Mouse (Mus musculus): ENCODE data around the gene Tmem53. TPM values are rescaled to one million over a fixed set of nuclear protein-coding genes. Genes with fewer than 3 reads are reported as not detected.

The Tmem53 gene
- 10.0 and 11.6 TPM in 2 replicates for polyA plus RNA-seq (2014; fragmentation: Nextera tagmentation; extraction: Ambion mirVana)

DNA sequence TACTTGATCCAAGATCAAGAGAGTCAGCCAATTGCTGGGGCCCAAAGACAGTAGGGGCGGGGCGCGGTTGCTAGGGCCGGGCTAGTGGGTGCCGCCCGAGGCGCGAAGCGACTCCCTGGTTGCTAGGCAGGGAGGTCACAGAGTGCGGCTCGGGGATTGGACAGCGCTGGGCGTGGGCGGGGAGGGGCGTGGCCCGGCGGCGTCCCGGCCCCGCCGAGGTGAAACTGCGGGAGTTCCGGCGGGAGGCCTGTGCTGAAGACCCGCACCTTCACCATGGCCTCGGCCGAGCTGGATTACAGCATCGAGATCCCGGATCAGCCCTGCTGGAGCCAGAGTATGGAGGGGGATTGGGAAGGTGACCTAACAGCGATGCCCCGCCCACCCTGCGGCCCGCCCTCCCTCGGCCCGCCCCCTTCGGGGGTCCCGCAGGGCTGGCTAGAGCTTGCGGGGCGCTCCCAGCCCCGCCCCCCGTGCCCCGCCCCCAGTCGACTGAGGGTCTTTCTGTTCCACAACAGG is at the start of gene Tmem53, which contains the start of gene Armh1:
TSS of gene Tmem53 (plus strand) at position 151 of the 516 bp plus-strand sequence.
TSS of gene Armh1 (minus strand) at position 325 of the 516 bp plus-strand sequence.
- H3K9ac ChIP-seq = peak within 1 kb of the TSS; percentile 76
- peak; percentile 95 for ATAC-seq (ENCODE audit: low FRiP score)
- WGBS = under 1% methylated on average over 37 of the region's 43 CpGs
- H3K27ac ChIP-seq = peak within 1 kb of the TSS; percentile 69
- H3K4me2 ChIP-seq (replicated peaks) = peak within 1 kb of the TSS; percentile 55
- H3K4me1 ChIP-seq (replicated peaks; ENCODE audit: control insufficient read depth, insufficient read depth, low read length) = 0 out of 2 replicates have a peak, but pooled peaks cover 4% of the 10 kb centered on the region
- peak within 1 kb of the TSS; percentile 70 for H3K4me3 ChIP-seq (replicated peaks; ENCODE audit: low read length)
- no peaks in the 10 kb centered on the region for H3K36me3 ChIP-seq (replicated peaks; ENCODE audit: control insufficient read depth, insufficient read depth)
- DNase-seq (ENCODE audit: low spot score) = peak; percentile 83
- H3K9me3 ChIP-seq (ENCODE audit: control insufficient read depth, low read length) = no peaks in the 10 kb centered on the region
- H3K27me3 ChIP-seq (ENCODE audit: control insufficient read depth, insufficient read depth, low read length) = no peaks in the 10 kb centered on the region

DNA sequence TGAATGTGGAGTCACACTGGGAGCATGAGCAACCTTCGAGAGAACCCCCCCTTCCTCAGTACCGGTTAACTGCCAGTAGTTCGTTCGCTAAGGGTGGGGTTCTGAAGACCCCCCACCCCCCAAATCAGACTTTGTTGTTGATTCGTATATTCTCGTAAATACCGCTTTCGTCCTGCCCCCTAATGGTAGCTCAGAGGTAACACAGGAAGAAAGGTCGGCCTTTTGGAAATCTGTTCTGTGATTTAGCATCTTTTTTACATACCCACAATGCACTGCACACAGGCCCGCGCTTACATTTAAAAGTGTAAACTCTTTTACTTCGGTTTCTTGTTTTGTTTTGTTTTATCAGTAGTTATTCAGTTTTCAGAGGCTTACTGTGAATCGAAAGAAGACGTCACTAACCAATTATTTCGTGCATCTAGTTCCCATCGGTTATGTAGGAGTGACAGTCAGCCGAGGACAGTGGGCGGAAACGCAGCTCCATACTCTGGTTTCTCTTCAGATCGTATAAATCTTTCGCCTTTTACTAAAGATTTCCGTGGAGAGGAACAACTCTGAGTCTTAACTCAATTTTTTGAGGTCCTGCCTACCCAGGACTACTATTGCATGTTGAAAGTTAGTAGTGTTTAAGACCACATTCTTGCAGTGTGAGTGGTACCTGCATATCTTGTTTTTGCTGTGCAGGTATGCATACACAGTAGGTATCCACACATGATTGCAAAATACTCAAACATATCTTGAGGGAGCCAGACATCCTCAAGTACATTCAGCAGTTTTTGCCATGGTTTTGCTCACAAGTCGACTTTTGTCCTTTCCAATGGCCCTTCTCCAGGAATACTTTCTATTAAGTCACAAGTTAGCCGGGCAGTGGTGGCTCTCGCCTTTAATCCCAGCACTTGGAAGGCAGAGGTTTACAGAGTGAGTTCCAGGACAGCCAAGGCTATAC is 49.4 kb upstream of the Tmem53 start:
- peak; percentile 80 for DNase-seq (ENCODE audit: low spot score)
- Histone ChIP-seq H3K27ac (peak overlapping the region; percentile 62), H3K36me3 (replicated peaks; ENCODE audit: control insufficient read depth, insufficient read depth) (no peaks in the 10 kb centered on the region), H3K9ac (peak overlapping the region; percentile 47; the same call in 1 of the 2 replicates), H3K4me2 (replicated peaks) (peak overlapping the region; percentile 50), H3K27me3 (ENCODE audit: control insufficient read depth, insufficient read depth, low read length) (no peaks in the 10 kb centered on the region), H3K4me1 (replicated peaks; ENCODE audit: control insufficient read depth, insufficient read depth, low read length) (0 out of 2 replicates have a peak, but pooled peaks cover 4% of the 10 kb centered on the region), H3K4me3 (replicated peaks; ENCODE audit: low read length) (peak overlapping the region; percentile 17), H3K9me3 (ENCODE audit: control insufficient read depth, low read length) (no peaks in the 10 kb centered on the region)
- WGBS = 1% methylated on average over 25 of the region's 25 CpGs
- peak; percentile 69 for ATAC-seq (ENCODE audit: low FRiP score)

DNA sequence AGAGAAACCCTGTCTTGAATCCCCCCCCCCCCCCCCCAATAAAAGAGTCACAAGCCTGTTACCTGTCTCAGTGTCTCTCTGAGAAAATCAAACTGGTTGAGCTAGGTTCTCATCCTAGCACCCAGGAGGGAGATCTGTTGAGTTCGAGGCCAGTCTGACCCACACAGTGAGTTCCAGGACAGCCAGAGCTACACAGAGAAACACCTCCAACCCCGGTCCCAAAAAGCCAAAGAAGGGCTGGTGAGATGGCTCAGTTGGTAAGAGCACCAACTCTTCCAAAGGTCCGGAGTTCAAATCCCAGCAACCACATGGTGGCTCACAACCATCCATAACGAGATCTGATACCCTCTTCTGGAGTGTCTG is 48.8 kb upstream of the Tmem53 start:
- Histone ChIP-seq H3K9ac (no peak overlapping the region), H3K4me2 (replicated peaks) (no peak overlapping the region), H3K4me3 (replicated peaks; ENCODE audit: low read length) (no peak overlapping the region), H3K27ac (no peak overlapping the region), H3K9me3 (ENCODE audit: control insufficient read depth, low read length) (no peaks in the 10 kb centered on the region), H3K4me1 (replicated peaks; ENCODE audit: control insufficient read depth, insufficient read depth, low read length) (0 out of 2 replicates have a peak, but pooled peaks cover 4% of the 10 kb centered on the region), H3K27me3 (ENCODE audit: control insufficient read depth, insufficient read depth, low read length) (no peaks in the 10 kb centered on the region), H3K36me3 (replicated peaks; ENCODE audit: control insufficient read depth, insufficient read depth) (no peaks in the 10 kb centered on the region)
- no peak for DNase-seq (ENCODE audit: low spot score)
- ATAC-seq (ENCODE audit: low FRiP score) = no peak
- 68% methylated on average over 4 of the region's 4 CpGs for WGBS

DNA sequence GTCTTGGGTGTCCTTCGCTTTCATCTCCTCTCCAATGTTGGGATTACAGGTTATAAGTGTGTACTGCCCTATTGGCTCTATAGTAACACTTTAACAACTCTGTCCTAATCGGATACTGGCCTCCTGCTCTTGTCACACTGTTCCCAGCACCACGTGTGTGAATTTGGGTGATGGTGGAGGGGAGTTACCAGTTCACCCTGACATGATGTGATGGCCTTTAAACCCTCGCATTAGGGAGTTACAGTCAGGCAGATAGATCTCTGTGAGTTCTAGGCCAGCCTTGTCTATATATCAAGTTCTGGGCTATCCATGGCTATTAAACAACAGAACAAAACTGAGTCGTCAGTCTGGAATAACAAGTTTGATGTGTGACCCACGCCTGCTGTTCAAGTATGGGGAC is 42.2 kb upstream of the Tmem53 start:
- ATAC-seq (ENCODE audit: low FRiP score) (no peak), DNase-seq (ENCODE audit: low spot score) (no peak)
- Histone ChIP-seq H3K4me1 (replicated peaks; ENCODE audit: control insufficient read depth, insufficient read depth, low read length) (no peaks in the 10 kb centered on the region), H3K4me2 (replicated peaks) (no peak overlapping the region), H3K9me3 (ENCODE audit: control insufficient read depth, low read length) (no peaks in the 10 kb centered on the region), H3K4me3 (replicated peaks; ENCODE audit: low read length) (no peak overlapping the region), H3K27me3 (ENCODE audit: control insufficient read depth, insufficient read depth, low read length) (no peaks in the 10 kb centered on the region), H3K36me3 (replicated peaks; ENCODE audit: control insufficient read depth, insufficient read depth) (no peaks in the 10 kb centered on the region), H3K9ac (no peak overlapping the region), H3K27ac (no peak overlapping the region)
- 81% methylated on average over 6 of the region's 6 CpGs for WGBS

DNA sequence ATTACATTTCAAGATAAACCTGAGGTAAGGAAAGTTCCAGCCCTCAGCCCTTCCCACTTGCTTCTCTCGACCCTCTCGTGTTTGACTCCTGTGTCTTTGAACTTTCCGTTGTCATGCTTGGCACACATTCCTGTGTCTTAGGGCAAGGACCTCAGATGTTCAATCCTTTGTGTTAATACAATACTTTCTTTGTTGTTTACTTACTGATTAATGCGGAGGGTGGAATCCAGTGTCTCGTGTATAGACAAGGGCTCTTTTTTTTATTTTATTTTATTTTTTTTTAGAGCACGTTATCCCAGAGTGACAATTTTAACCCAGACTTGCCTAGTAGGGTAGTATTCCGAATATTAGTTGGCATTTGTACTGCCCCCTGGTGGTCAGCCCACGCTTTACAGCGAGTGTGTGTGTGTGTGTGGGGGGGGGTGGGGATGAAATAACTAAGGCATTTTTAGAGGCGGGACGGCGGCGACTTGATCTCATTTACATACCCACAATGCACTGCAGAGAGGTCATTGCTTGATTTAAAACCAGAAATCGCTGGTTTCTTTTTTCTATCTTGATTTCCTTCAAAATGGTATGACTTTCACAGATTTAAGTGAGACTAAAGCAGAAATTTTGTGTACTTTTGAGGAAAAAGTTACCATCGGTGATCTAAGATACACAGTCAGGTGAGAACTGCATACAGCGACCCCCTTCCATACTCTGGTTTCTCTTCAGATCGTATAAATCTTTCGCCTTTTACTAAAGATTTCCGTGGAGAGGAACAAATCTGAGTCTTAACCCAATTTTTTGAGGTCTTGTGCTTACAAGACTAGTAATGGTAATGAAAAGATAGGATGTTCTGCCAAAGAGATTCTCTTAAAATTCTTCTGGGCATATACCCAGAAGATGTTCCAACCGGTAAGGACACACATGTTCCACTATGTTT is 41.3 kb upstream of the Tmem53 start:
- peak; percentile 81 for DNase-seq (ENCODE audit: low spot score)
- WGBS = 4% methylated on average over 20 of the region's 20 CpGs
- Histone ChIP-seq H3K4me2 (replicated peaks) (no peak overlapping the region), H3K4me1 (replicated peaks; ENCODE audit: control insufficient read depth, insufficient read depth, low read length) (no peaks in the 10 kb centered on the region), H3K27me3 (ENCODE audit: control insufficient read depth, insufficient read depth, low read length) (no peaks in the 10 kb centered on the region), H3K9ac (no peak overlapping the region), H3K4me3 (replicated peaks; ENCODE audit: low read length) (no peak overlapping the region), H3K9me3 (ENCODE audit: control insufficient read depth, low read length) (no peaks in the 10 kb centered on the region), H3K27ac (no peak overlapping the region), H3K36me3 (replicated peaks; ENCODE audit: control insufficient read depth, insufficient read depth) (no peaks in the 10 kb centered on the region)
- no peak; the same call in 1 of the 2 replicates for ATAC-seq (ENCODE audit: low FRiP score)

DNA sequence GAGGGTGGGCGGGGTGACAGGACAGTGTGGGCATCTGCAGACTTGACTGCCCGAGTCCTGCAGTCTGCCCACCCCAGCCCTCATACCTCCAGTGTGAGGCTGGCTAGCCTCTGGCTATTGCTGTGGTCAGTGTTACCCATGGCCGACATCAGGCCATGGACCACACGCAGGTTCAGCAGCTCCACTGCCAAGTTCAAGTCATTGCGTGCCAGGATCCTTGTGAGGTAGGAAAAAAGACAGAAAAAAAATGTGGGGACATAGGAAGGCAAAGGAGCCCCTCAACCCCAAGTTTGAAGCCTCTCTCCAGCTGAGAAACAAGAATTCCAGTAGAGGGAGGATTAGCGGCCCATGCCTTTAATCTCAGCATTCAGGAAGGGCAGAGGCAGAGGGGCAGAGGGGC is 37.5 kb upstream of the Tmem53 start:
- WGBS = 81% methylated on average over 6 of the region's 6 CpGs
- DNase-seq (ENCODE audit: low spot score) (no peak), ATAC-seq (ENCODE audit: low FRiP score) (no peak)
- no peaks in the 10 kb centered on the region for H3K4me1 ChIP-seq (replicated peaks; ENCODE audit: control insufficient read depth, insufficient read depth, low read length)
- H3K9me3 ChIP-seq (ENCODE audit: control insufficient read depth, low read length) = no peaks in the 10 kb centered on the region
- H3K27me3 ChIP-seq (ENCODE audit: control insufficient read depth, insufficient read depth, low read length) = no peaks in the 10 kb centered on the region
- H3K4me2 ChIP-seq (replicated peaks) = no peak overlapping the region
- H3K4me3 ChIP-seq (replicated peaks; ENCODE audit: low read length) = no peak overlapping the region
- H3K36me3 ChIP-seq (replicated peaks; ENCODE audit: control insufficient read depth, insufficient read depth) = no peaks in the 10 kb centered on the region
- no peak overlapping the region for H3K27ac ChIP-seq
- H3K9ac ChIP-seq = no peak overlapping the region

DNA sequence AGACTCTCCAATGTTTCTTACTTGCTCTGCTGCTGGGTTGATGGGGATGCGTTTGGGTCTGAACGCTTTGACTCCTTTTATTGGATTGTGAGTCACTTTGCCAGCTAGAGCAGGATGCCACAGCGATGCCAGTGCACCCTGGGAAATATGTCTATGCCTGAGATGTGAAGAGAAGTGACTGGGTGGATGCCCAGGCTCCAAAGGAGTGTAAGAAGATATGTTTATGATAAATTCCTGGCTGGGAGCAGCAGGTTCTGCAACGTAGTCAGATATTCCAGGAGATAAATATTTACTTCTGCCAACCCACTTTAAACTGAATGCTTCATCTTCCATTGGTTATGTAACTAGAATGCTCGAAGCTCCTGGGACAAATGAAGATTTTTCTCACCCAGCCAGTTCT is 34.7 kb upstream of the Tmem53 start:
- Histone ChIP-seq H3K9me3 (ENCODE audit: control insufficient read depth, low read length) (no peaks in the 10 kb centered on the region), H3K27me3 (ENCODE audit: control insufficient read depth, insufficient read depth, low read length) (no peaks in the 10 kb centered on the region), H3K4me3 (replicated peaks; ENCODE audit: low read length) (no peak overlapping the region), H3K27ac (no peak overlapping the region), H3K4me1 (replicated peaks; ENCODE audit: control insufficient read depth, insufficient read depth, low read length) (no peaks in the 10 kb centered on the region), H3K36me3 (replicated peaks; ENCODE audit: control insufficient read depth, insufficient read depth) (no peaks in the 10 kb centered on the region), H3K4me2 (replicated peaks) (no peak overlapping the region), H3K9ac (no peak overlapping the region)
- 77% methylated on average over 5 of the region's 5 CpGs for WGBS
- ATAC-seq (ENCODE audit: low FRiP score) (no peak), DNase-seq (ENCODE audit: low spot score) (no peak)

DNA sequence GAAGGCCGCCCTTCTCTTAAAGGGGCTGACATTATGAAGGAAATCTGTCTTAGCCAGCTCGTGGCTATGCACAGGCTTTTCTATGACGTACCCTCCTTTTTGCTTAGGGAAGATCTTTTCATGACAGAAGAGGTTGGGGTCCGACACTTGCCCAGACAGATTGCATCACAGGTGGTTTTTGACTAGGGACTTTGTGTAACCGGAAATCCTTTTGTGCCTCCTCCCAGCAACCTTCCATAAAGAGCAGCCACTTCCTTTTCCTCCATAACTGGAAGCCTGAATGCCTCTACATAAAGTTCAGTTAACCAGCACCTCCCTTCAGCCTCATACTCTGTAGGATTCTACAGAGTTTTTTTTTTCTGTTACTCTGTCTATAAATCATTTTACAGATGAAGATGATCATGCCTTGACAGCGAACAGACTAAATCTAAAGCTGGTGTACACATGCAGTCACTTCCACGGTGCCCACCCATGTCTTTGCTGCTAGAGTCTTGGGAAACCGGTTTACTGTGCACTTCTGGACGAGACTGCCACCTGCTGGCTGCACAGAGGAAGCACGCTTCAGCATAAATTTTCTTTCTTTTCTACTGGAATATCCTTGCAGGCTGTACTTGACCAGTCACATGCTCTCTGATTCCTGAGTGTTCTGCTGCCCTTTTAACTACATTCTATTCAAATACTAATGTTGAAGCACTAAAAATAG is 33.1 kb upstream of the Tmem53 start:
- Histone ChIP-seq H3K27me3 (ENCODE audit: control insufficient read depth, insufficient read depth, low read length) (no peaks in the 10 kb centered on the region), H3K4me2 (replicated peaks) (no peak overlapping the region), H3K36me3 (replicated peaks; ENCODE audit: control insufficient read depth, insufficient read depth) (no peaks in the 10 kb centered on the region), H3K4me1 (replicated peaks; ENCODE audit: control insufficient read depth, insufficient read depth, low read length) (no peaks in the 10 kb centered on the region), H3K4me3 (replicated peaks; ENCODE audit: low read length) (no peak overlapping the region), H3K27ac (no peak overlapping the region), H3K9me3 (ENCODE audit: control insufficient read depth, low read length) (no peaks in the 10 kb centered on the region), H3K9ac (no peak overlapping the region)
- ATAC-seq (ENCODE audit: low FRiP score) = peak; percentile 59; the same call in 1 of the 2 replicates
- peak; percentile 81 for DNase-seq (ENCODE audit: low spot score)
- WGBS = 37% methylated on average over 10 of the region's 10 CpGs

Data from hindbrain, embryonic 14.5 days (tissue).